Mouse (Mus musculus): ENCODE measurements around the gene Gas8. TPM values are rescaled to one million over a fixed set of nuclear protein-coding genes. Genes with fewer than 3 reads are reported as not detected.
A peak's percentile ranks its signal among the peaks of the same experiment; 100 is the strongest.

Gene Gas8
- polyA plus RNA-seq, 2 experiments = 30.9 to 34.0 TPM

DNA sequence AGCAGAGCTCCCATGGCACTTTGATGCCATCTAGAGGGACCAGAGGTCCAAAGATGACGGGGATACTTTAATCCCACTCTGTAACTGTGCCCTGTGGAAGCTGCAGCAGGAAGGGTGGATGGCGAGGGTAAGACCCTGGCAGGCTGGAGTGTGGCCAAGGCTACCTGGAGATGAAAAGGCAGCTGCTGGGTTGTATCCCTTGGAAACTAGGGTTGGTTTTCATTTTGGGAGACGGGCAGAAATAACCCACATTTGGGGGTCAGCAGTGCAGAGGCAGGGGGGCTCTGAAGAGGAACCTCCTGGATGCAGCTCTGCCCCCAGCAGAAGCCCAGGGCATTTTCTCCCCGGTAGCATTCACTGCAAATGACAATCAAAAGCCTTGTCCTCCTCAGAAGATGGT lies 13.4 kb upstream of the Gas8 start:
- no peak for ATAC-seq (ENCODE audit: low FRiP score, low read depth)
- H3K27ac ChIP-seq (replicated peaks; ENCODE audit: low read depth, low read length) = no peak overlapping the region
- H3K9ac ChIP-seq (ENCODE audit: low read depth, low read length, severe bottlenecking) = no peak overlapping the region
- no peak for TF ChIP-seq POLR2A (IDR thresholded peaks at IDR 0.05; ENCODE audit: borderline replicate concordance, extremely low read depth, insufficient read depth, insufficient read length)
- H3K4me3 ChIP-seq (replicated peaks; ENCODE audit: low read length) = no peak overlapping the region
- DNase-seq (ENCODE audit: low spot score) = no peak
- no peaks in the 10 kb centered on the region for H3K4me1 ChIP-seq (ENCODE audit: control insufficient read depth, insufficient read depth, low read length)
- no peaks in the 10 kb centered on the region for H3K27me3 ChIP-seq (ENCODE audit: control insufficient read depth, insufficient read depth, low read length)
- no peak overlapping the region for H3K4me2 ChIP-seq (replicated peaks; ENCODE audit: low read depth, low read length, severe bottlenecking)
- peaks cover 95% of the 10 kb centered on the region for H3K36me3 ChIP-seq (ENCODE audit: control insufficient read depth, insufficient read depth, low read length)
- peaks cover 5% of the 10 kb centered on the region; the same call in 1 of the 2 replicates for H3K9me3 ChIP-seq (ENCODE audit: control insufficient read depth, low read length)
- 84% methylated on average over 4 of the region's 4 CpGs for WGBS

DNA sequence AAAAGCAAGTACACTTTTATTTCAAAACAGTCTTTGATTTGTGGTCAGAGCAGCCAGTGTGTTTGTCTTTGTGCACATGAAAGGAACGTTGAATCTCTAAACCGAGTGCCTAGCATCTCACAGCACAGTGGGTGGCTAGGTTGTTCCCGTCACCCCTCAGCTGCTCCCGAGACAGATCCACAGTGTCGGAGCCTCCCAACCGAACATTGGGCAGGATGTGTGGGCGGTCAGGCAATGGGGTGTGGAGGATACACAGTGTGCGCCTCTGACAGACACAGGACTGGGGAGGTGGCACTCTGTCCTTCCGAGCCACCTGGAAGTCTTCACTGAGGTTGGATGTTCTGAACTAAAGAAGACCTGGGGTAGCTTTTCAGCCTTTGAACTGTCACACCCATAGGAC lies 12.9 kb upstream of the Gas8 start:
- peaks cover 91% of the 10 kb centered on the region for H3K36me3 ChIP-seq (ENCODE audit: control insufficient read depth, insufficient read depth, low read length)

DNA sequence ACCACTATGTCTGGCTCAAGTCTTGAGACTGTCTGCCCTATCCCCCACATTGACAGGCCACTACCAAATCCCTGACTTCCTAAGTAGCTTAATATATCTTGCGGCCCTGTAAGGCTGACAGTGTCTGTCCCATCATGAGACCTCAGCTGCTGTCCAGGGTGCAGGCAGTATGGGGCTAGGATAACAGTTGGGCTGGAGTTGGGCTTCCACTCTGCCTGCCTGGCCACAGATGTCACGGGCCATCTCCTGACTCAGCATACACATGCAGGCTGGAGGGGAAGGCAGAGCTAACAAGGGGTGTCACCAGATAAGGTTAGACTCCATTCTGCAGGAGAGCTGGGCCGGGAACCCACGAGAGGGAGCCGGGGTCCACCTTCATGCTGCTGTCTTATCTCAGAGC lies 11.5 kb upstream of the Gas8 start:
- 89% methylated on average over 5 of the region's 5 CpGs for WGBS
- Histone ChIP-seq H3K36me3 (ENCODE audit: control insufficient read depth, insufficient read depth, low read length) (peaks cover 77% of the 10 kb centered on the region), H3K4me3 (replicated peaks; ENCODE audit: low read length) (no peak overlapping the region), H3K9ac (ENCODE audit: low read depth, low read length, severe bottlenecking) (no peak overlapping the region), H3K27me3 (ENCODE audit: control insufficient read depth, insufficient read depth, low read length) (no peaks in the 10 kb centered on the region), H3K4me2 (replicated peaks; ENCODE audit: low read depth, low read length, severe bottlenecking) (no peak overlapping the region), H3K9me3 (ENCODE audit: control insufficient read depth, low read length) (peaks cover 5% of the 10 kb centered on the region; the same call in 1 of the 2 replicates), H3K27ac (replicated peaks; ENCODE audit: low read depth, low read length) (no peak overlapping the region), H3K4me1 (ENCODE audit: control insufficient read depth, insufficient read depth, low read length) (no peaks in the 10 kb centered on the region)
- TF ChIP-seq POLR2A (IDR thresholded peaks at IDR 0.05; ENCODE audit: borderline replicate concordance, extremely low read depth, insufficient read depth, insufficient read length) = no peak
- peak; percentile 32 for ATAC-seq (ENCODE audit: low FRiP score, low read depth)
- no peak for DNase-seq (ENCODE audit: low spot score)

More for the DNA sequence above, 12.9 kb upstream of the Gas8 start:
- Histone ChIP-seq H3K27me3 (ENCODE audit: control insufficient read depth, insufficient read depth, low read length) (no peaks in the 10 kb centered on the region), H3K9ac (ENCODE audit: low read depth, low read length, severe bottlenecking) (no peak overlapping the region), H3K27ac (replicated peaks; ENCODE audit: low read depth, low read length) (no peak overlapping the region), H3K4me3 (replicated peaks; ENCODE audit: low read length) (no peak overlapping the region), H3K9me3 (ENCODE audit: control insufficient read depth, low read length) (peaks cover 5% of the 10 kb centered on the region; the same call in 1 of the 2 replicates), H3K4me2 (replicated peaks; ENCODE audit: low read depth, low read length, severe bottlenecking) (no peak overlapping the region), H3K4me1 (ENCODE audit: control insufficient read depth, insufficient read depth, low read length) (no peaks in the 10 kb centered on the region)
- WGBS = 88% methylated on average over 9 of the region's 9 CpGs
- no peak for TF ChIP-seq POLR2A (IDR thresholded peaks at IDR 0.05; ENCODE audit: borderline replicate concordance, extremely low read depth, insufficient read depth, insufficient read length)
- no peak for ATAC-seq (ENCODE audit: low FRiP score, low read depth)
- DNase-seq (ENCODE audit: low spot score) = no peak

DNA sequence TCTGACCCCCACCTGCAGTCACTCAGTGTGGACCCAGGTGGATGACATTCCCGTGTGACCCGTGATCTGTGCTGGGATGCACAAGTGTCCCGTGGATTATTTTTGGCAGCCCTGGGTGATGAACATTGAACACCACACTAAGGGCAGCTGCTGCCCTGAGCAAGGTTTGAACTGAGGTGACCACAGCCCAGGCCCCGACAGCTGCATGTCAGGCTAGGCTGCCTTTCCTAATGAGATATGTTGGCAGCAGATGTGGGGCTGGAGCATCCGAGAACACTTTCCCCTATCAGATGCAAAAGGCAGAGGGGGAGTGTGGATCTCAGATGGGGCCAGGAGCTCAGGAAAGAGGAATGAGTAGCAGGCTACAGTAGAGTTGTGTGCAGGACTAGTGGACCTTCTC lies 7.8 kb upstream of the Gas8 start:
- Histone ChIP-seq H3K27me3 (ENCODE audit: control insufficient read depth, insufficient read depth, low read length) (peaks cover 10% of the 10 kb centered on the region), H3K4me1 (ENCODE audit: control insufficient read depth, insufficient read depth, low read length) (0 out of 2 replicates have a peak, but pooled peaks cover 3% of the 10 kb centered on the region), H3K4me3 (replicated peaks; ENCODE audit: low read length) (no peak overlapping the region), H3K27ac (replicated peaks; ENCODE audit: low read depth, low read length) (no peak overlapping the region), H3K9ac (ENCODE audit: low read depth, low read length, severe bottlenecking) (no peak overlapping the region), H3K9me3 (ENCODE audit: control insufficient read depth, low read length) (no peaks in the 10 kb centered on the region), H3K36me3 (ENCODE audit: control insufficient read depth, insufficient read depth, low read length) (peaks cover 40% of the 10 kb centered on the region), H3K4me2 (replicated peaks; ENCODE audit: low read depth, low read length, severe bottlenecking) (no peak overlapping the region)
- TF ChIP-seq POLR2A (IDR thresholded peaks at IDR 0.05; ENCODE audit: borderline replicate concordance, extremely low read depth, insufficient read depth, insufficient read length) = no peak
- ATAC-seq (ENCODE audit: low FRiP score, low read depth) (no peak), DNase-seq (ENCODE audit: low spot score) (no peak)
- 70% methylated on average over 5 of the region's 5 CpGs for WGBS

DNA sequence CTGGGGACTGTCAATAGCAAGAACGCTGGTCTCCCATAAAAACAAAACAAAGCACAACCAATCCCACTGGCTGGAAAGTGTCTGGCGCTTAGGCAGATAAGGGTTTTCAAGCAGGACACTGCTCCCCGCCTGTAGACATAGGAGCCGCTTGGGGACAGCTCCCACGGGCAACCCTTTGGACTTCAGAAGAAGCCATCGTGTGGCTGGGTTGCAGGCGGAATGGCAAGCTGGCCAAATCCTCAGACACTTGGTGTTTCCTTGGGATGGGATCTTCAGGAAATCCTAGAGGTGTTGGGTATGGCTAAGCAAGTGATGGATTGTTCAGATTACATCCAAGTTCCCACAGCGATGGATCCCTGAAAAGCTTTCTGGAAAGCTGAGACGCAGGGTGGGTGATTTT lies 4.5 kb upstream of the Gas8 start:
- Histone ChIP-seq H3K9me3 (ENCODE audit: control insufficient read depth, low read length) (no peaks in the 10 kb centered on the region), H3K9ac (ENCODE audit: low read depth, low read length, severe bottlenecking) (peak overlapping the region; percentile 55), H3K36me3 (ENCODE audit: control insufficient read depth, insufficient read depth, low read length) (peaks cover 12% of the 10 kb centered on the region), H3K27ac (replicated peaks; ENCODE audit: low read depth, low read length) (no peak overlapping the region), H3K4me3 (replicated peaks; ENCODE audit: low read length) (peak overlapping the region; percentile 70), H3K4me2 (replicated peaks; ENCODE audit: low read depth, low read length, severe bottlenecking) (peak overlapping the region; percentile 99), H3K27me3 (ENCODE audit: control insufficient read depth, insufficient read depth, low read length) (peaks cover 10% of the 10 kb centered on the region), H3K4me1 (ENCODE audit: control insufficient read depth, insufficient read depth, low read length) (peaks cover 6% of the 10 kb centered on the region; the same call in 1 of the 2 replicates)
- TF ChIP-seq POLR2A (IDR thresholded peaks at IDR 0.05; ENCODE audit: borderline replicate concordance, extremely low read depth, insufficient read depth, insufficient read length) = no peak
- ATAC-seq (ENCODE audit: low FRiP score, low read depth) (no peak), DNase-seq (ENCODE audit: low spot score) (no peak)
- WGBS = 7% methylated on average over 9 of the region's 9 CpGs
